Mouse (Mus musculus): ENCODE data around the gene Lce1m.
"Not testable (repeated sequence)": the region's sequence is repeated elsewhere in the genome, so short reads cannot be mapped to it uniquely, and the experiment has no call there.

Gene Lce1m

GRCm38 (mm10) chr3:93018960-93019359, at the start of gene Lce1m:
Lce1m (minus strand) TSS chr3:93019060.
- DNase-seq (ENCODE audit: low read depth in 1 of 2, low spot score in 2 of 2), result no peak

GRCm38 (mm10) chr3:93068523-93068922, 49.7 kb upstream of the Lce1m start, which contains the start of gene Gm4858:
Gm4858 (plus strand) TSS chr3:93068823.
- DNase-seq (ENCODE audit: low read depth in 1 of 2, low spot score in 2 of 2), result not testable (repeated sequence)

- DNase-seq (ENCODE audit: low read depth in 1 of 2, low spot score in 2 of 2), result no peak
Observed at GRCm38 (mm10) chr3:93052826-93053474, 34.1 kb upstream of the Lce1m start.

GRCm38 (mm10) chr3:93050182-93050581, 31.3 kb upstream of the Lce1m start:
- no peak for DNase-seq (ENCODE audit: low read depth in 1 of 2, low spot score in 2 of 2)

GRCm38 (mm10) chr3:93031450-93031849, 12.6 kb upstream of the Lce1m start:
- no peak for DNase-seq (ENCODE audit: low read depth in 1 of 2, low spot score in 2 of 2)

- DNase-seq (ENCODE audit: low read depth in 1 of 2, low spot score in 2 of 2), result no peak
Observed at GRCm38 (mm10) chr3:93025486-93025885, 6.6 kb upstream of the Lce1m start.

- no peak for DNase-seq (ENCODE audit: low read depth in 1 of 2, low spot score in 2 of 2)
Observed at GRCm38 (mm10) chr3:93023411-93024184, 4.7 kb upstream of the Lce1m start.

- DNase-seq (ENCODE audit: low read depth in 1 of 2, low spot score in 2 of 2), result no peak
Observed at GRCm38 (mm10) chr3:93021171-93021570, 2.3 kb upstream of the Lce1m start.

- no peak for DNase-seq (ENCODE audit: low read depth in 1 of 2, low spot score in 2 of 2)
Observed at GRCm38 (mm10) chr3:93015460-93016104, 3.3 kb downstream of the Lce1m start, which contains the start of gene Crct1. Crct1 (minus strand) TSS chr3:93015687.

- DNase-seq (ENCODE audit: low read depth in 1 of 2, low spot score in 2 of 2), result no peak
Observed at GRCm38 (mm10) chr3:93014871-93015270, 4.0 kb downstream of the Lce1m start.

GRCm38 (mm10) chr3:93014378-93014801, 4.5 kb downstream of the Lce1m start:
- DNase-seq (ENCODE audit: low read depth in 1 of 2, low spot score in 2 of 2), result no peak

GRCm38 (mm10) chr3:93002843-93003242, 16.0 kb downstream of the Lce1m start:
- DNase-seq (ENCODE audit: low read depth in 1 of 2, low spot score in 2 of 2), result no peak

- no peak for DNase-seq (ENCODE audit: low read depth in 1 of 2, low spot score in 2 of 2)
Observed at GRCm38 (mm10) chr3:93000621-93001020, 18.2 kb downstream of the Lce1m start.

- DNase-seq (ENCODE audit: low read depth in 1 of 2, low spot score in 2 of 2), result no peak
Observed at GRCm38 (mm10) chr3:92998691-92999090, 20.2 kb downstream of the Lce1m start.

GRCm38 (mm10) chr3:92991926-92992325, 26.9 kb downstream of the Lce1m start, which contains the start of gene Lce3f:
Lce3f (plus strand) TSS chr3:92992226.
- DNase-seq (ENCODE audit: low read depth in 1 of 2, low spot score in 2 of 2), result no peak

- no peak for DNase-seq (ENCODE audit: low read depth in 1 of 2, low spot score in 2 of 2)
Observed at GRCm38 (mm10) chr3:92978484-92978883, 40.4 kb downstream of the Lce1m start.

Data from monocyte, adult 2 months (primary cell).